Mouse (Mus musculus): ENCODE data around the gene Asah2.

DNA sequence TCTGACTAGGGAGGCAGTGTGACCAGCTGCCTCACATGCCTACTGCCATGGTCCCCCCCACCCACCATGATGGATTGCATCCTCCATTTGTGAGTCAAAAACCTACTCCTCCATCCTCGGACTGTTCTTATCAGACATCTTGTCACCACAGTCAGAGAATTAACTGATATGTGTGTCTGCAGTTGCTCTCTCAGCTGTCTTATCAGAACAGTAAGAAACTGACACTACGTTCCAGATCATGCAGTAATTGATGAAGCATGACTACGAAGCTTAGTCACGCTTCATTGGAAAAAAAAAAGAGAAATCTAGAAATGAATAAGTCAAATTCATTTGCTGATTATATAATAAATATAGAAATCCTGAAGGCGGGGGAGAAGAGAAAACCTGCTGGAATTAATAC, 105.4 kb downstream of the Asah2 start:
- TF ChIP-seq CTCF (IDR thresholded peaks at IDR 0.05; ENCODE audit: low read depth) (no peak), EP300 (optimal IDR thresholded peaks at IDR 0.05) (no peak)

Measured in stomach, postnatal 0 days (tissue).